Mouse (Mus musculus) heart, postnatal 0 days (tissue): ENCODE data around the gene Slc35d1. TPM values are rescaled to one million over a fixed set of nuclear protein-coding genes. Genes with fewer than 3 reads are reported as not detected.
A peak's percentile ranks its signal among the peaks of the same experiment; 100 is the strongest.

Source experiments
- ATAC-seq: fragments of 200-750 bp; cut with Nextera tagmentation; 2 replicates; pipeline ENCODE4 v1.8.0; 2017; ENCODE audit warnings: low read depth, moderate number of reproducible peaks, moderate library complexity; ENCODE audit not compliant: insufficient read depth
- DNase-seq: peaks from one replicate; pipeline ENCODE4 v3.0.0-alpha.2; 2016; ENCODE audit warnings: low spot score
- H3K27ac ChIP-seq: fragments of 300-500 bp; sonication (generic); 2 replicates; pipeline ENCODE4 v1.5.1; 2014; ENCODE audit warnings: low read depth, mild to moderate bottlenecking
- H3K27me3 ChIP-seq: fragments of 300-500 bp; sonication (generic); 2 replicates; pipeline ENCODE4 v1.6.1; 2014; ENCODE audit warnings: low read length, mixed read lengths; ENCODE audit not compliant: control insufficient read depth, insufficient read depth
- H3K36me3 ChIP-seq: fragments of 300-500 bp; sonication (generic); replicated peaks from 2 replicates; pipeline ENCODE4 v1.6.1; 2014; ENCODE audit warnings: low read length, mixed read lengths; ENCODE audit not compliant: control insufficient read depth, insufficient read depth
- H3K4me1 ChIP-seq: fragments of 300-500 bp; sonication (generic); 2 replicates; pipeline ENCODE4 v1.6.1; 2014; ENCODE audit warnings: antibody characterized with exemption; ENCODE audit not compliant: control insufficient read depth, insufficient read depth
- H3K4me2 ChIP-seq: fragments of 300-500 bp; sonication (generic); 2 replicates; pipeline ENCODE4 v1.6.1; 2014; ENCODE audit warnings: low read depth, mild to moderate bottlenecking, low read length, moderate library complexity
- H3K4me3 ChIP-seq: fragments of 300-500 bp; sonication (generic); 2 replicates; pipeline ENCODE4 v1.5.1; 2014; ENCODE audit warnings: low read depth, low read length
- H3K9ac ChIP-seq: fragments of 300-500 bp; sonication (generic); replicated peaks from 2 replicates; pipeline ENCODE4 v1.6.1; 2014; ENCODE audit warnings: low read depth, low read length, mixed read lengths
- H3K9me3 ChIP-seq: fragments of 300-500 bp; sonication (generic); replicated peaks from 2 replicates; pipeline ENCODE4 v1.6.1; 2016; ENCODE audit warnings: low read length; ENCODE audit not compliant: control insufficient read depth
- CTCF ChIP-seq: IDR thresholded peaks from 2 replicates; pipeline ENCODE4 v1.5.1; 2016; ENCODE audit warnings: antibody characterized with exemption, control low read depth, low read depth
- EP300 ChIP-seq: IDR thresholded peaks from 2 replicates; pipeline ENCODE4 v1.6.1; 2016; ENCODE audit warnings: antibody characterized with exemption, low read depth
- WGBS: fragments of 180-500 bp; shearing (Covaris S2); extraction: QIAGEN DNeasy Blood & Tissue Kit; methylation state at CpG from one replicate; pipeline ENCODE4 v1.1.7; 2014; 5-methylcytosine and 5-hydroxymethylcytosine counted together
- polyA plus RNA-seq: library from polyadenylated mRNA; unstranded; fragments of >200 nt; fragmentation: Nextera tagmentation; extraction: Ambion mirVana; gene quantifications from 2 replicates; pipeline ENCODE4 v1.2.1, GENCODE M21; 2015
- total RNA-seq: library from RNA; depleted of rRNA; stranded (reverse); fragments of >200 nt; gene quantifications from 2 replicates; pipeline ENCODE4 v1.2.3, GENCODE M21; 2014; ENCODE audit warnings: low replicate concordance

The Slc35d1 gene
- total and polyA plus RNA-seq, 2 experiments from 2014 or later = 2.6 to 4.2 TPM

GRCm38 (mm10) chr4:103200046-103200445, 14.9 kb downstream of the Slc35d1 start:
- WGBS = 100% methylated on average over 1 of the region's 1 CpGs
- Histone ChIP-seq H3K4me3 (no peak overlapping the region), H3K4me2 (no peak overlapping the region), H3K4me1 (no peaks in the 10 kb centered on the region), H3K36me3 (peaks cover 42% of the 10 kb centered on the region), H3K27ac (no peak overlapping the region), H3K9ac (no peak overlapping the region), H3K27me3 (no peaks in the 10 kb centered on the region), H3K9me3 (no peaks in the 10 kb centered on the region)
- DNase-seq (no peak), ATAC-seq (no peak)
- TF ChIP-seq CTCF = no peak
- no peak for TF ChIP-seq EP300

- WGBS = 70% methylated on average over 4 of the region's 4 CpGs
- DNase-seq = no peak
- no peak overlapping the region for H3K4me3 ChIP-seq
- no peak for ATAC-seq
- H3K4me1 ChIP-seq = no peaks in the 10 kb centered on the region
- no peaks in the 10 kb centered on the region for H3K27me3 ChIP-seq
- no peak overlapping the region for H3K9ac ChIP-seq
- H3K4me2 ChIP-seq = no peak overlapping the region
- H3K27ac ChIP-seq = no peak overlapping the region
- no peak for TF ChIP-seq EP300
- no peak for TF ChIP-seq CTCF
- H3K36me3 ChIP-seq = peaks cover 39% of the 10 kb centered on the region
- no peaks in the 10 kb centered on the region for H3K9me3 ChIP-seq
Measured at GRCm38 (mm10) chr4:103199086-103199485, 15.9 kb downstream of the Slc35d1 start.

- Histone ChIP-seq H3K9ac (no peak overlapping the region), H3K9me3 (no peaks in the 10 kb centered on the region), H3K36me3 (peaks cover 42% of the 10 kb centered on the region), H3K4me1 (no peaks in the 10 kb centered on the region), H3K4me2 (no peak overlapping the region), H3K27me3 (no peaks in the 10 kb centered on the region), H3K27ac (no peak overlapping the region), H3K4me3 (no peak overlapping the region)
- no peak for TF ChIP-seq CTCF
- ATAC-seq = no peak
- no peak for DNase-seq
- WGBS = 89% methylated on average over 8 of the region's 8 CpGs
Measured at GRCm38 (mm10) chr4:103197401-103197800, 17.6 kb downstream of the Slc35d1 start.

GRCm38 (mm10) chr4:103192421-103192820, 22.5 kb downstream of the Slc35d1 start:
- peaks cover 33% of the 10 kb centered on the region for H3K36me3 ChIP-seq
- no peaks in the 10 kb centered on the region for H3K9me3 ChIP-seq
- H3K4me3 ChIP-seq = no peak overlapping the region
- peaks cover 15% of the 10 kb centered on the region; the same call in 1 of the 2 replicates for H3K4me1 ChIP-seq
- no peak overlapping the region for H3K9ac ChIP-seq
- no peaks in the 10 kb centered on the region for H3K27me3 ChIP-seq
- TF ChIP-seq EP300 (no peak), CTCF (no peak)
- DNase-seq (no peak), ATAC-seq (no peak)
- no peak overlapping the region for H3K27ac ChIP-seq
- H3K4me2 ChIP-seq = no peak overlapping the region
- 85% methylated on average over 2 of the region's 2 CpGs for WGBS

GRCm38 (mm10) chr4:103188786-103189640, 26.0 kb downstream of the Slc35d1 start:
- no peak overlapping the region for H3K4me2 ChIP-seq
- no peak for ATAC-seq
- no peak overlapping the region for H3K4me3 ChIP-seq
- TF ChIP-seq EP300 (no peak), CTCF (no peak)
- WGBS = 64% methylated on average over 8 of the region's 8 CpGs
- no peaks in the 10 kb centered on the region for H3K9me3 ChIP-seq
- H3K36me3 ChIP-seq = peaks cover 26% of the 10 kb centered on the region
- 0 out of 2 replicates have a peak overlapping the region, but pooled peaks have one; percentile 1 for H3K27ac ChIP-seq
- no peak overlapping the region for H3K9ac ChIP-seq
- DNase-seq = peak; percentile 8
- H3K27me3 ChIP-seq = no peaks in the 10 kb centered on the region
- H3K4me1 ChIP-seq = peaks cover 15% of the 10 kb centered on the region; the same call in 1 of the 2 replicates
